Mouse (Mus musculus) myocyte (in vitro differentiated cells): ENCODE data around the gene Tmed1.

Source experiments
- CEBPB ChIP-seq: IDR thresholded peaks from 2 replicates; pipeline ENCODE4 v1.6.1; 2011; ENCODE audit warnings: mild to moderate bottlenecking, moderate library complexity; ENCODE audit not compliant: poor library complexity, insufficient read depth, severe bottlenecking
- E2F4 ChIP-seq: IDR thresholded peaks from one replicate; pipeline ENCODE4 v1.6.1; 2011; ENCODE audit warnings: mild to moderate bottlenecking, control low read depth, moderate library complexity; ENCODE audit not compliant: insufficient read depth
- MAX ChIP-seq: IDR thresholded peaks from one replicate; pipeline ENCODE4 v1.6.1; 2011; ENCODE audit warnings: low read depth, mild to moderate bottlenecking, control low read depth
- MYOD1 ChIP-seq, 3 experiments: IDR thresholded peaks; one replicate each; pipeline ENCODE4 v1.6.1; 2011; ENCODE audit warnings: control low read depth in 2 of 3, low read depth in 2 of 3, mild to moderate bottlenecking in 2 of 3, moderate library complexity in 1 of 3; ENCODE audit not compliant: insufficient read length in 2 of 3, control insufficient read depth in 1 of 3
- MYOG ChIP-seq, 3 experiments: IDR thresholded peaks; one replicate each; pipeline ENCODE4 v1.6.1; 2011; ENCODE audit warnings: control low read depth in 2 of 3, low read depth in 2 of 3, mild to moderate bottlenecking in 2 of 3; ENCODE audit not compliant: insufficient read length in 2 of 3, control insufficient read depth in 1 of 3, insufficient read depth in 1 of 3
- POLR2A ChIP-seq: IDR thresholded peaks from one replicate; pipeline ENCODE4 v1.6.1; 2011; ENCODE audit warnings: low read depth, mild to moderate bottlenecking, control low read depth, moderate library complexity; ENCODE audit not compliant: insufficient read length
- POLR2AphosphoS2 ChIP-seq: IDR thresholded peaks from one replicate; pipeline ENCODE4 v1.6.1; 2011; ENCODE audit warnings: low read depth, control low read depth; ENCODE audit not compliant: insufficient read length
- REST ChIP-seq: IDR thresholded peaks from one replicate; pipeline ENCODE4 v1.6.1; 2011; ENCODE audit warnings: mild to moderate bottlenecking, control low read depth, moderate library complexity; ENCODE audit not compliant: insufficient read depth, insufficient read length
- SRF ChIP-seq: IDR thresholded peaks from one replicate; pipeline ENCODE4 v1.6.1; 2011; ENCODE audit warnings: low read depth; ENCODE audit not compliant: control insufficient read depth, insufficient read length
- TCF12 ChIP-seq: IDR thresholded peaks from one replicate; pipeline ENCODE4 v1.6.1; 2011; ENCODE audit warnings: mild to moderate bottlenecking, control low read depth; ENCODE audit not compliant: poor library complexity, insufficient read depth, severe bottlenecking
- TCF3 ChIP-seq: IDR thresholded peaks from one replicate; pipeline ENCODE4 v1.6.1; 2011; ENCODE audit warnings: low read depth, control low read depth; ENCODE audit not compliant: insufficient read length
- USF1 ChIP-seq: IDR thresholded peaks from one replicate; pipeline ENCODE4 v1.6.1; 2011; ENCODE audit warnings: low read depth, mild to moderate bottlenecking, control low read depth, moderate library complexity

- no peak for TF ChIP-seq CEBPB
- TF ChIP-seq USF1 = no peak
- no peak for TF ChIP-seq REST
- no peak for TF ChIP-seq POLR2A
- TF ChIP-seq MAX = no peak
- no peak for TF ChIP-seq TCF3
- TF ChIP-seq E2F4 = no peak
- no peak for TF ChIP-seq MYOD1 (IDR thresholded peaks at IDR 0.05; ENCODE audit: control insufficient read depth in 1 of 3, insufficient read length in 2 of 3, low read depth in 2 of 3)
- TF ChIP-seq POLR2AphosphoS2 = no peak
- no peak for TF ChIP-seq TCF12
- no peak for TF ChIP-seq SRF
- TF ChIP-seq MYOG (IDR thresholded peaks at IDR 0.05; ENCODE audit: control insufficient read depth in 1 of 3, insufficient read depth in 1 of 3, insufficient read length in 2 of 3, low read depth in 2 of 3) = no peak
Measured at GRCm38 (mm10) chr9:21460400-21460940, 49.6 kb downstream of the Tmed1 start.
